Mouse (Mus musculus) thymus, postnatal 36 days (tissue): Measurements from ENCODE around the gene Psmb8.

ENCODE experiments used
- DNase-seq, 2 experiments: peaks; one replicate each; pipeline ENCODE4 v3.0.0; 2022; ENCODE audit warnings: mixed read lengths in 2 of 2

Psmb8 gene

DNA sequence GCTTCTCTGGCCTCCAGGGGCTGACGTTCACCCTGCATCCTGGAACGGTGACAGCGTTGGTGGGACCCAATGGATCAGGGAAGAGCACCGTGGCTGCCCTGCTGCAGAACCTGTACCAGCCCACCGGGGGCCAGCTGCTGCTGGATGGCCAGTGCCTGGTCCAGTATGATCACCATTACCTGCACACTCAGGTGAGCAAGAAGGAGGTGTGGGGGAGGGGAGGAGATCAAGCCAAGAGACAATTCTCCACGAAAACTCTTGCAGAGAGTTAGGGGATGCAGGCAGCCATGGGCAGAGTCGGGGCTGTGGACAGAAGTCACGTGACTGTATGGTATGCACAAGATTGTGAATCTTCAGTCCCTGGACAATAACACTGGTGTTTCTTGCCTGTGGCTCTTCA is 4.1 kb upstream of the Psmb8 start:
- no peak for DNase-seq

DNA sequence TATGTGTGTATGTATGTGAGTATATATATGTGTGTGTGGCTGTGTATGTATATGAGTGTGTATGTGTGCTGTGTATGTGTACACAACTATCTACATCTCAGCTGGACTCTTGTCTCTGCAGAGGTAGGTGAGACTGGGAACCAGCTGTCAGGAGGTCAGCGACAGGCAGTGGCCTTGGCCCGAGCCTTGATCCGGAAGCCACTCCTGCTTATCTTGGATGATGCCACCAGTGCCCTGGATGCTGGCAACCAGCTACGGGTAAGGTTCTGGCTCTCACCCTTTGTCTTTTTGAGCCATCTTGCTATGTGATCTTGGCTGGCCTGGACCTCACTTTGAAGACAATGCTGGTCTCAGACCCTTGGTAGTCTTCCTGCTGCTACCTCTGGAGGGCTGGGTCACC is 2.8 kb upstream of the Psmb8 start:
- no peak for DNase-seq

DNA sequence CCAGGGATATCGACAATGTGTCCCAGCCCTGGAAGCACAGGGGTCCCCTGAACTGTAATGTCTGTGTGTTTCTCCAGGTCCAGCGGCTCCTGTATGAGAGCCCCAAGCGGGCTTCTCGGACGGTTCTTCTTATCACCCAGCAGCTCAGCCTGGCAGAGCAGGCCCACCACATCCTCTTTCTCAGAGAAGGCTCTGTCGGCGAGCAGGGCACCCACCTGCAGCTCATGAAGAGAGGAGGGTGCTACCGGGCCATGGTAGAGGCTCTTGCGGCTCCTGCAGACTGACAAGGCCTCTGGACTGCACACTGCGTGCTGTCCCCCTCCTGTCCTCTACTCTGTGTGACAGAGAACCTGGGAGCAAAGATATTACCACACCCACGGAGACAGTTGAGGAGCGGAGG is 1.0 kb upstream of the Psmb8 start:
- peak; percentile 86 to 92 for DNase-seq

DNA sequence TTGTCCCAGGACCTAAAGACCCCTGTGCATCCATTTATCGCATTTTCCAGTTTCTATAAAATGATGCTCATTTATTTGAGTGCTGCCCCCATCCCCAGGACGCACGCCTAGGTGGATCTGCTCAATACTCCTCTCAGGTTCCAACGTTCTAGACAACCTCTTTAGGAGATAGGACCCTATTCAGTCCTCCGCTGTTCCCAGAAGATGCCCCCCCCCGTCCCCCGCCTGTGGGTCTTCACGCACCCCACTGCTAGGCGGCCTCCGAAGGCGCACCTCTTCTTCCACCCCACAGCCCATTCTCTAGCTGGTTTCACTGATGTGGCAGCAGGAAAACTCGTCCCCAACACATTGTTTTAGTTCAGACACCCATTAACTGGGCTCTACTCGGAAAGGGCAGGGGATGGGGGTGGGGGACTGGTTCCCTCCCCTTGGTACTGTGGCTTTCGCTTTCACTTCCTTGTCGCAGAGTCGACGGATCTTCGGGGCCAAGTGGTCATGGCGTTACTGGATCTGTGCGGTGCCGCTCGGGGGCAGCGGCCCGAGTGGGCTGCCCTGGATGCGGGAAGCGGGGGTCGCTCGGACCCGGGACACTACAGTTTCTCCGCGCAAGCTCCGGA is 491 bp downstream of the Psmb8 start:
- peak; percentile 81 to 82 for DNase-seq

DNA sequence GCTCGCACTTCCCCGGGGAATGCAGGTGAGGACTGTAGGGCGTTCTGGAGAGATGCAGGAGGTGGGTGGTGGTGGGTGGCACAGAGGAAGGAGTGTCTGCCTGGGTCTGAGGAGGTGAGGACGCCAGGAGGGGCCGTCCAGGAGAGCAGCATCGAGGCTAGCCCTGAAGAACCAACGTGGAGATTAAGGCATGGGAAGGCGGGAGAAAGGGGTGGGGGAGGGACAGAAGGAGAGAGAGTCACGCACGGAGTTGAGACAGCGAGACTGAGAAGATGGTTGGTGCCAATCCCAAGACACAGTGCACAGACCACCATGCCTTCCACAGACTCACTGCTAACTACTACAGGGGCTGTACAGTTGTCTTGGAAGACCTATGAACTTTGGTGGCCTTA is 996 bp downstream of the Psmb8 start:
- no peak for DNase-seq

DNA sequence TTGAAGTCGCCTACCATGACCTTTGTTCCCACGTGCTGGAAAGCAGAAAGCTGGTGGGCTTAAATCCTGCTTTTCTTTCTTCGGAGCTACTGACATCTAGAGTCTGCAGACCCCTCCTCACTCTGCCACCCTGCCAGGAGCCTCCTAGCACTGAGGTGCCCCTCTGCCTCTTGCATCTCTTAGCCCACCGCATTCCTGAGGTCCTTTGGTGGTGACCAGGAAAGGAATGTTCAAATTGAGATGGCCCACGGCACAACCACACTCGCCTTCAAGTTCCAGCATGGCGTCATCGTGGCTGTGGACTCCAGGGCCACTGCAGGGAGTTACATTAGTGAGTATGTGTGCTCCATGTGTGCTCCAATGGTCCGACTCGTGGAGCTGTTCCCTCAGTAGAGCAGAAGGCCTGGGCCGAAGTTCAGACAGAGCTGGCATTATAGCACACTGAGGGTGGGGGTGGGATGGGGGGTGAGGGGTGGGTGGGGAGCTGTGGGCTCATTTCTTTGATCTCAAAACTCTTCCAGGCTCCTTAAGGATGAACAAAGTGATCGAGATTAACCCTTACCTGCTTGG is 1.6 kb downstream of the Psmb8 start:
- DNase-seq = peak in 1 of 2 experiments; percentile 39

DNA sequence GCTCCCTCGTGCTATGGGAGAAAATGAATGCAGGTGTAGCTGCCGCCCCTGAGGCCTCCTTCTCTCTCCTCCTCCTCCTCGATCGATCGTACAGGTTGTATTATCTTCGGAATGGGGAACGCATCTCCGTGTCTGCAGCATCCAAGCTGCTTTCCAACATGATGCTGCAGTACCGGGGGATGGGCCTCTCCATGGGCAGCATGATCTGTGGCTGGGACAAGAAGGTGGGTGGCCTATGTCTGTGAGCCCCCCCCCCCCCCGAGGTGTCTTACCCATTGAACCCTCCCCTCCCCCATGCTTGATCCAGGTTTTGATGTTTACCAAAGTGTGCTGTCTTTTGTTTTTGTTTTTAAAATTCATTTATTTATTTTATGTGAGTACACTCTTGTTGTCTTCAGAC is 2.5 kb downstream of the Psmb8 start:
- DNase-seq = peak in 1 of 2 experiments; percentile 37

DNA sequence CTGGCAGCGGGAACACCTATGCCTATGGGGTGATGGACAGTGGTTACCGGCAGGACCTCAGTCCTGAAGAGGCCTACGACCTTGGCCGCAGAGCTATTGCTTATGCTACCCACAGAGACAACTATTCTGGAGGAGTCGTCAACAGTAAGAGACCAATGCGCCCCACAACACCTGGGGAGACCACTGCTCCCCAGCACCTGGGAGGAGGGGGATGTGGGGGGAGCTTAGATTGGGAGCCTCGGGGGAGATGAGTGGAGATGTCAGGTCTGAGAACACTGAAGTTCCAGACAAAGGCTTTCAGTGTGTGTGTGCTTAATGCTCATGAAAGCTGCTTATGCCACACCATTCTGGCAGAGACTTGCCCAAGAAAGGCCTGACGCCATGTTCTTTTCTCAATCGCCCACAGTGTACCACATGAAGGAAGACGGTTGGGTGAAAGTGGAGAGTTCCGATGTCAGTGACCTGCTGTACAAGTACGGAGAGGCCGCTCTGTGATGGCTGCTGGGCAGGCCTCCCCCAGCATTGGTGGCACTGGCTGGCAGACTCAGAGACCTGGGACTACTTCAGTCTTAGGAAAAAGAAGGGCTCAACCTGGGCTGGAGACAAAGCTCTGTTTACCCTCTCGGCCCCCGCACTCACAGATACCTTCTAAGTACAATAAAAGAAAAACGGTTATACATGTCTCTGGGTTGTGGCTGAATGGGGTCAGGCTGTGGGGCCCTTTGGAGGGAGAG is 3.4 kb downstream of the Psmb8 start:
- DNase-seq = peak; percentile 49 to 75

DNA sequence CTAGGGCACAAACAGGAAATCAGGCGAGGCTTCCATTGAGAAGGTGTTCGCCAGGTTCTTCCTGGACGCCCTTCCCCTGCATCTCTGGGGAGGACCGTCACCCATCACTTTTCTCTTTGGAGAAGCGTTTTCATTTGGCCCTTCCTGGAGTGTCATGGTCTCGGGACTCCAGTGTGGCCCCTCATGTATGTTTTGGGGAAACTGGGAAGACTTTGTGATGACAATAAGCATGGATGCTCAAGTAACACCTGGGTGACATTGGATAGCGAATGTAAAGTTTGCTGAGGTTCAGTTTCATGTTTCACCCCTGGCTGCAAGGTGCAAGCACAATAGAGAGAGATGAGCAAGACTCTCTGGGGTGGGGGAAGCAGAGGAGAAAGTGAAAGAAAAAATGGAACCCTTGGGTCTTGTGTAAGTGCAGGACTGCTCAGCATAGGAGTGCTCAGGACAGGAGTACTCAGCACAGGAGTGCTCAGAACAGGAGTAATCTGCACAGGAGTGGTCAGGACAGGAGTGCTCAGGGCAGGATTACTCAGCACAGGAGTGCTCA is 4.1 kb downstream of the Psmb8 start:
- DNase-seq = peak in 1 of 2 experiments; percentile 9

DNA sequence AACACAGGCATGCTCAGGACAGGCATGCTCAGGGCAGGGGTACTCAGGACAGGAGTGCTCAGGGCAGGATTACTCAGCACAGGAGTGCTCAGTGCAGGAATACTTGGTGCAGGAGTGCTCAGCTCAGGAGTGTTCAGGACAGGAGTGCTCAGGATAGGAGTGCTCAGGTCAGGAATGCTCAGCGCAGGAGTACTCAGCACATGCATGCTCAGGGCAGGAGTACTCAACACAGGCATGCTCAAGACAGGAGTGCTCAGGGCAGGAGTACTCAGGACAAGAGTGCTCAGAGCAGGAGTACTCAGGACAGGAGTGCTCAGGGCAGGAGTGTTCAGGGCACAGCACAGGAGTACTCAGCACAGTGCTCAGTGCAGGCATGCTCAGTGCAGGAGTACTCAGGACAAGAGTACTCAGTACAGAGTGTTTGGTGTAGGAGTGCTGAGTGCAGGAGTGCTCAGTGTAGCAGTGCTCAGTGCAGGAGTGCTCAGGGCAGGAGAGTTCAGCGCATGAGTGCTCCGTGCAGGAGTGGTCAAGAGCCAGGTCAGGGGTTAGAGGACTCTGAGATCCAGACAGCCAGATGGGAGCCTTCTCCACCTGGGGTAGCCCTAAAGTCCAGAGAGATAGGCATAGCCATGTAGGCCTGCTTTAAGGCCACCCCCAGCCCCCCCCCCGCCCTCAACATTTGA is 5.4 kb downstream of the Psmb8 start:
- peak in 1 of 2 experiments; percentile 17 for DNase-seq

DNA sequence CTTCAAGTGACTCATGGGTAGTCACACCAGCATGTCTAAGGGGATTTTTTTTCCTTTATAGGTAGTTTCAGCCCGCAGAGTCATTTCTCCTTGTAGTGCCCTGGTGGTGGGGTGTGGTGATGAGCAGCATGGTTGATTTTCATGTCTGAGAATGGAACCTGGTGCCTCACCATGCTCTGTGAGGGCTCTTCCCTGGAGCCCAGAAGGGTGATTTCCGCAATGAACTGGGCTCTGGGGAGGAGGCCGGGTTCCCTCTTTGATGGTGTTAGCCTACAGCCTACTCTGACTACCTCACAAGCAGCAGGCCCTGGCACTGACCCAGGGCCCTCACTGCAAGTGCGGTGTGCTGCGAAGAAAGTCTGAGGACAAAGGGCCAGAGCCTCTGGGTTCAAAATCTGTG is 5.9 kb downstream of the Psmb8 start, which contains the start of gene Tap2:
TSS of gene Tap2 (plus strand) at position 84 of the 400 bp plus-strand sequence.
- no peak for DNase-seq

DNA sequence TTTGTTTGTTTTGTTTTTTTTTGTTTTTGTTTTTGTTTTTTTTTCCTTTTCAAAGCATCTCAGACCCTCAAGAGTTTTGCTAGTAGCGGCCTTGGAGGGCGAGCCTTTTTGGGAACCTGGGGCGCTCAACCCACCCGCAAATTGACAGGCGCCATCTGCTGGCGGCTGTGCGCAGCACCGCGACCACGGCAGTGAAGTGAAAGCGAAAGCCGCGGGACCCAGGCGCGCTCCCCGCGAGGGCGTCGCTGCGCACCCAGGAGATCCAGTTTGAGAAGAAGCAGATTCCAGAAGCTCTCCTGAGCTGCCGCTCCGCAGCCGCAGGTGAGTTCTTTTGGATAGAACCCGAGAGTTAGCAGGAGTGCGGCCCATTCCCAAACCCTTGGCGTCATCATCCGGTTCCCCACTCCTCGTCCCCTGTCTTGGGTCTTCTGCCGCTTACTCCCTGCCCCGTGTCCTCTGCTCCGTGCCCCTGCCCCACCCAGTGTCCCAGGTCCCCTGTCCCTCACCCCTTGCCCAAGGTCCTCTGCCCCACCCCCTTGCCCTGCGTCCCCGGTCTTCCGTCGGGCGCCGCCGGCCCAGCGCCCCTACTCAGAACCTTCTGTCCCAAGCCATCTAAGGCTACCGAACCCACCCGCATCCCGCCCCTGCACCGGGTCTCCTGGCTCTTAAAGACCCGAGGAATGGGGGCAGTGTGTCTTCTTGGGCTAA is 6.9 kb downstream of the Psmb8 start:
- peak; percentile 94 to 97 for DNase-seq

DNA sequence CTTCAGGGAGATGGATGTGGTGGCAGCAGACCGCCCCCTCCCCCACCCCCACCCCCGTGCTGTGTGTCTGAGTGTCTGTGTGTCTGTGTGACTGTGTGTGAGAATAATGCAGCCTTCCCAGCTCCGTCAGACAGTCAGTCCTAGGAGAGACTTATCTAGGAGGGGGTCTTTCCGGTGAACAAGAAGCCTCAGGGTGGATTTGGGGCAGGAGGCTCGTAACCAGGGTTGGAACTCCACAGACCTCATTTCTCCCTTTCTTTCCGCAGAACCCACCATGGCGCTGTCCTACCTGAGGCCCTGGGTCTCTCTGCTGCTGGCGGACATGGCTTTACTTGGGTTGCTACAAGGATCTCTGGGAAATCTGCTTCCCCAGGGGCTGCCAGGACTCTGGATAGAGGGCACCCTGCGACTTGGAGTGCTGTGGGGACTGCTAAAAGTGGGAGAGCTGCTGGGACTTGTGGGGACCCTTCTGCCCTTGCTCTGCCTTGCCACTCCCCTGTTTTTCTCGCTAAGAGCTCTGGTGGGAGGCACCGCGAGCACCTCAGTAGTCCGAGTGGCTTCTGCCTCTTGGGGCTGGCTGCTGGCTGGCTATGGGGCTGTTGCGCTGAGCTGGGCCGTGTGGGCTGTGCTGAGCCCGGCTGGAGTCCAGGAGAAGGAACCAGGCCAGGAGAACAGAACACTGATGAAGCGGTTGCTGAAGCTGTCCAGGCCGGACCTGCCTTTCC is 7.7 kb downstream of the Psmb8 start:
- DNase-seq = peak; percentile 69 to 75

DNA sequence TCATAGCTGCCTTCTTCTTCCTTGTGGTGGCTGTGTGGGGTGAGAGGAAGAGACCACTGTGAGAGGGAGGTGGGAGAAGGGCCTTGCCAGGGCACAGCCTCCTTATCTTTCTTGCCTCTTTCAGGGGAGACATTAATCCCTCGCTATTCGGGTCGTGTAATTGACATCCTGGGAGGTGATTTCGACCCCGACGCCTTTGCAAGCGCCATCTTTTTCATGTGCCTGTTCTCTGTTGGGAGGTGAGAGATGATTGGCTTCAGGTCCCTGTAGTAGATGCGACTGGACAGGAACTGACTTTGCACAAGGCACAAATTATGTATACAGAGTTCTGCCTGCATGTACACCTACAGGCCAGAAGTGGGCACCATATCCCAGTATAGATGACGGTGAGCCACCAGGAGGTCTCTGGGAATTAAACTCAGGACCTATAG is 8.2 kb downstream of the Psmb8 start:
- DNase-seq = peak; percentile 51 to 59

DNA sequence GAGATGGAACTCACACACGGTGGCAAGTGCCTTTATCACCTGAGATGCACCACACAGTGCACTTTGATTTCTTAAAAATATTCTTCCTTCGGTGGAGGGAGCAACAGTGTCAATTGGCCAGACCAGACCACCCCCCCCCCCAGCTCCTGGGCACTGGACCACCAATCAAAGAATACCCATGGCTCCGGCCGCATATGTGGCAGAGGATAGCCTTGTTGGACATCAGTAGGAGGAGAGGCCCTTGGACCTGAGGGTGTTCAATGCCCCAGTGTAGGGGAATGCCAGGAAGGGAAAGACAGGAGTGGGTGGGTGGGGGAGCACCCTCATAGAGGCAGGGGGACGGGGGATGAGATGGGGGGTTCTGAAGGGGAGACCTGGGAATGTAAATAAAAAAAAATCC is 9.2 kb downstream of the Psmb8 start:
- DNase-seq = peak in 1 of 2 experiments; percentile 14

DNA sequence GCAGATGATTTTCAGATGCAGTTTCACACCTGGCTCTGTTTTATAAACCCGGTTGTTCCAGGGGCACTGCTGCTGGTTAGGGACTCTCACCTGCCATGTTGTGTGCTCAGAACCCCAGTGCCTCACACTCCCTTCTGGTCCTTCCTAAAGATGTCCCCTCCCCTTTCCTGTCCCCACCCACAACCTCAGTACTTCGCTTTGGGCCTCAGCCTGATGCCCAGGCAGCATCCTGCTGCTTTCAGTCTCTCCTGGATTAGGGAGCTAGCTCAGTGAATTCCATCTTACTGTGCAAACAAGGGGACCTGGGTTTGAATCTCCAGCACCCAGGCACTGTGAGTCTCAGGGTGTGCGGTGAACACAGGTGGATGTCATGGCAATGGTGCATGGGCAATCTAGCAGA is 9.9 kb downstream of the Psmb8 start:
- DNase-seq = peak; percentile 48 to 67

DNA sequence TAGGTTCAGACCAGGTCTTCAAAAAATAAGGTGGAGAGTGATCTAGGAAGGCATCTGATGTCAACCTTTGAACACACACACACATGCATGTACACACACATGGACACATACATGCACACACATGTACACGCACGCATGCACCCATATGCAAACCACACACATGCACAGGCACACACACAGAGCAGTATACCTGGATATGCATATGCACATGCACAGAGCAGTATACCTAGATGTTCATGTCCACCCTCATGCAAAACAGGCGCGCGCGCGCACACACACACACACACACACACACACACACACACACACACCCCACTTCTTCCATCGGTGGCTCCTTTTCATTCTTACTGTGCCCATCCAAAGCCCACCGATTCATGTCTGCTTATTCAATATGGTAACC is 10.3 kb downstream of the Psmb8 start:
- peak in 1 of 2 experiments; percentile 16 for DNase-seq

DNA sequence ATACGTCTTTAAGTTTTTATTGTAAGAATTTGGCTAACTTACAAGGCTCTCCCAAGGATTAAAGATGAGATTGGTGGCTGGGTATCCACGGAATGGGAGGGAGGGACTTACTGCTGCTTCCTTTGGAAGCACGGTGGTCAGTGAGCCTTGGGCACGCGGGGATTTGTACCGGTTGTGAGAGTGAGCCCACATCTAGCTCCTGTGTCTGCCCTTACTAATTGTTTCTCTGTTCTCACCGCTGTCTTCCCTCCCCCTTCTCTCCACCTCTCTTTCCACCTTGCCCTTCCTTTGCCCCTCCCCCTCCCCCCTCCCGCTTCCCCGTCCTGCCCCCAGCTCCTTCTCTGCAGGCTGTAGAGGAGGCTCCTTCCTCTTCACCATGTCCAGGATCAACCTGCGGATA is 10.9 kb downstream of the Psmb8 start:
- peak in 1 of 2 experiments; percentile 20 for DNase-seq

DNA sequence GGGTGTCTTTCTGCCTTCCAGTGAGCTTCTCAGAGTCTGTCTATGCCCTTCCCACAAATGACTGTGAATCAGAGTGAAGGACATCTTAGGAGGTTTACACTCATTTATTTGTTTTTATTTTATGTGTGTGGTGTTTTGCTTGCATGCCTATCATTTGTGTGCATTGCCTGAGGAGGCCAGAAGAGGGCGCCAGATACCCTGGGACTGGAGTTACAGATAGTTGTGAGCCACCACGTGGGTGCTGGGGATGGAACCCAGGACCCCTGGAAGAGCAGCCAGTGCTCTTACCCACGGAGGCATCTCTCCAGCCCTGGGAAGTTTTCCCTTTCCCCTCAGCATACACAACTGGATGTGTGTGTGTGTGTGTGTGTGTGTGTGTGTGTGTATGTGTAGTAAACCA is 12.2 kb downstream of the Psmb8 start:
- DNase-seq = peak; percentile 52 to 53

DNA sequence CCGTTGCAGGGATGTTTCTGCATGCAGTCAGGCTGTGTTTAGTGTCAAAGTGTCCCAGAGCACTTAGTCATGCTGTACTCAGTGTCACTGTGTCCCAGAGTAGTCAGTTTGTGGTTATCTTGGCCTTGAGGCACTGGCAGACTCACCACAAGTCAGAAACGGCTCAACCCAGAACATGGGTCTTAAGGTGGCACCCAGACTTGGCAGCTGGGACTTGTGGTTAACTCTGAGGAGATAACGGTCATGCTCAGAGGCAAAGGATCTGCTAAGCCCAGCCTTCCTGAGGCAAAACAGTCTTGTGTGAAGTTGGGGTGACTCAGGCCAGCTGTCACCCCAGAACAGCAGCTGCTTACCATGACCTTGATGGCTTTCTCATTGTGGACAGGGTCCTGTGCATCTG is 13.1 kb downstream of the Psmb8 start:
- peak; percentile 55 to 70 for DNase-seq

DNA sequence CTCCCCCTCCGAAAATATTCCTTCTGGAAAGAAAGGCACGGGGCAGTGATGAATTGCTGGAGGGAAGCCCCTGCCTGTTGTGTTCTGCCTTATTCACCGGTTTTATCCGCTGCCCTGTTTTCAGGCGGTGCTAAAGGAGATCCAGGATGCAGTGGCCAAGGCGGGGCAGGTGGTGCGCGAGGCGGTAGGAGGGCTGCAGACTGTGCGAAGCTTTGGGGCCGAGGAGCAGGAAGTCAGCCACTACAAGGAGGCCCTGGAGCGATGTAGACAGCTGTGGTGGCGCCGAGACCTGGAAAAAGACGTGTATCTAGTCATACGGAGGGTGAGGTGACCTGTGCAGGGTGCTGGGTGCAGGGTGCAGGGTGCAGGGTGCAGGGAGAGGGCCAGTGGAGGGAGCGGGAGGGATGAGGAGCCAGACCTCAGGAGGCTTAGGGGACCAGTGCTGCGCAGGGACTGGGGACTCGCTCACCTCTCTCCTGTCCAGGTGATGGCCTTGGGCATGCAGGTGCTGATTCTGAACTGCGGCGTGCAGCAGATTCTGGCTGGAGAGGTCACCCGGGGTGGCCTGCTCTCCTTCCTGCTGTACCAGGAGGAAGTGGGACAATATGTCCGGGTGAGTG is 14.3 kb downstream of the Psmb8 start:
- peak; percentile 81 to 87 for DNase-seq
